Mouse (Mus musculus) lung, embryonic 14.5 days (tissue): ENCODE measurements at regions not wholly inside any gene's neighbourhood (a gene's known extent, or its start where the extent isn't known, plus 50 kb on each side); places are given as distances from the start of the nearest gene placed in this dataset.
A peak's percentile ranks its signal among the peaks of the same experiment; 100 is the strongest.

Experiments
- ATAC-seq: fragments of 200-750 bp; cut with Nextera tagmentation; 2 replicates; pipeline ENCODE4 v1.8.0; 2017; ENCODE audit warnings: mild to moderate bottlenecking, moderate TSS enrichment, moderate library complexity; ENCODE audit not compliant: insufficient read depth
- DNase-seq: peaks from one replicate; pipeline ENCODE4 v3.0.0-alpha.2; 2015
- H3K27ac ChIP-seq: fragments of 300-500 bp; sonication (generic); 2 replicates; pipeline ENCODE4 v1.5.1; 2014; ENCODE audit warnings: low read depth, mild to moderate bottlenecking, moderate library complexity
- H3K27me3 ChIP-seq: fragments of 300-500 bp; sonication (generic); 2 replicates; pipeline ENCODE4 v1.6.1; 2014; ENCODE audit warnings: low read length, control low read depth; ENCODE audit not compliant: insufficient read depth
- H3K36me3 ChIP-seq: fragments of 300-500 bp; sonication (generic); 2 replicates; pipeline ENCODE4 v1.6.1; 2014; ENCODE audit warnings: control low read depth; ENCODE audit not compliant: insufficient read depth
- H3K4me1 ChIP-seq: fragments of 300-500 bp; sonication (generic); 2 replicates; pipeline ENCODE4 v1.6.1; 2014; ENCODE audit warnings: antibody characterized with exemption, control low read depth; ENCODE audit not compliant: insufficient read depth
- H3K4me2 ChIP-seq: fragments of 300-500 bp; sonication (generic); 2 replicates; pipeline ENCODE4 v1.6.1; 2014; ENCODE audit warnings: mild to moderate bottlenecking
- H3K4me3 ChIP-seq: fragments of 300-500 bp; sonication (generic); 2 replicates; pipeline ENCODE4 v1.5.1; 2014; ENCODE audit warnings: low read depth, low read length
- H3K9ac ChIP-seq: fragments of 300-500 bp; sonication (generic); 2 replicates; pipeline ENCODE4 v1.6.1; 2014
- H3K9me3 ChIP-seq: fragments of 300-500 bp; sonication (generic); 2 replicates; pipeline ENCODE4 v1.6.1; 2016; ENCODE audit warnings: low read depth, low read length, control low read depth
- CTCF ChIP-seq: IDR thresholded peaks from 2 replicates; pipeline ENCODE4 v1.5.1; 2016; ENCODE audit warnings: antibody characterized with exemption, low read depth
- WGBS: fragments of 180-500 bp; shearing (Covaris S2); extraction: QIAGEN DNeasy Blood & Tissue Kit; methylation state at CpG from one replicate; pipeline ENCODE4 v1.1.7; 2014; 5-methylcytosine and 5-hydroxymethylcytosine counted together

DNA sequence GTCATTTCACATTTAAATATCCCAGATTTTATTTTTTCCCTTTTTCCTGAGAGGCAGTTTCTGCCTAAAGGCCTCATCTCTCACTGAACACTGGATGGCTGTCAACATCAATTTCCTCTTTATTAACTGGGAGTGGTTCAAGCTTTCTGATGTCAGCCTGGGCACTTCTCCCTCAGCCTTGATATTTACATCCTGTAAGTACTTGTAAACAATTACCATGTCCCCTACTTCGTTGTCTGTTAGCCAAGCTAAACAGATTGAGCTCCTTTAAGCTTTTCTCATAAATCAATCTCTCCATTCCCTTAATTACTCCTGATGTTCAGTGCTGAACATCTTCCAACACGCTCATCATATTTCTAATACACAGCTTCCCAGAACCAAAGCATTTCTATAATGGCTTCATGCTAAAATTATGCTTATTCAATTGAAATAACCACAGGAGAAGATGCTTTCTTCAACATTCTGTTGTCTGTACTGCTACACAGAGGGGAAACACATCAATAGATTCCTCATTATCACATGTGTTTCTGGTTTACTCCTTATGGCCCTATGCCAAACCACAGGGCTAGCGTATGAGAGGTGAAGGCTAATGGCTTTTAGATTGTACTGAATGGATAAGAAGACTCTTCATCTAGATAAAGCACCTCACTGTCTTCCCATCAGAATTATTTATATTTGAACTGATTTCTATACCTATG is 1235.2 kb upstream of the Slc10a2 start:
- H3K4me1 ChIP-seq: no peaks in the 10 kb centered on the region
- H3K9me3 ChIP-seq: no peaks in the 10 kb centered on the region
- H3K27me3 ChIP-seq: no peaks in the 10 kb centered on the region
- WGBS: 28% methylated on average over 3 of the region's 3 CpGs
- H3K4me3 ChIP-seq: no peak overlapping the region
- H3K9ac ChIP-seq: no peak overlapping the region
- DNase-seq: peak; percentile 61
- no peak for TF ChIP-seq CTCF
- no peak overlapping the region for H3K4me2 ChIP-seq
- no peak overlapping the region for H3K27ac ChIP-seq
- peak; percentile 71; the same call in 1 of the 2 replicates for ATAC-seq
- H3K36me3 ChIP-seq: no peaks in the 10 kb centered on the region

DNA sequence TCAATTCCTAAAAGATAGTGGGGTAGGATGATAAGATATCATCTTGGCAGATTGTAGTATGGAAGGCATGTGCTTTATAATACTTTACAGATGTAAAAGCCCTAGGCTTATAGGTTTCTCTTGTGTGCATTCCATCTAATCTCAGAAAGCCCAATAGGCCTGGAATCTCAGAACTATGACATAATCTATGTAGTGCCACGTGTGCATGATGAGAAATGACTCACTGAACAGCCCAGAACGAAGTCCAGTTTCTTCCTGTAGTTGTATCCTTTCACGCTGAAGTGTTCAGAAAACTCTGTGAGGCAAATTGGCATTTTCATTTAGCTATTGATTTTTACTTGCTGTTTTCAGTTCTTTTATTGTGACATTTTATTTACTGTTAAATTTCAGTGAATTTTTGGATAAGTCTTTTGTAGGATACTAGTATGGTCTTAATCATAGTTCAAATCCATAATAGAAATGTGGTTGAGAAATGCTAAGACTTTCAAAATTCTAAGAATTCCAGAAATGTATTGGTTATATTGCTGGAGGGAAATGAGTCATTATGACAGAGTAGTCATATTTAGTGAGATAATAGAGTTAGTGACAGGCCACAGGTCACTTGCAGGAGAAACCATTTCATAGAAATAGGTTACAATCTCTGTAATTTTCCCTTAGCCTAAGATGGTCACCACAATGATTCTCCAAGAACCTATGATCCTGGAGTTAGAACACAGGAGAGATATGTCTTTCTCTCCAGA is 1229.3 kb upstream of the Slc10a2 start:
- no peak for TF ChIP-seq CTCF
- 58% methylated on average over 3 of the region's 3 CpGs for WGBS

GRCm38 (mm10) chr8:6321346-6321745 is 1216.2 kb upstream of the Slc10a2 start:
- ATAC-seq (no peak), DNase-seq (no peak)
- H3K36me3 ChIP-seq: no peaks in the 10 kb centered on the region
- no peaks in the 10 kb centered on the region for H3K4me1 ChIP-seq
- H3K27me3 ChIP-seq: no peaks in the 10 kb centered on the region
- 82% methylated on average over 1 of the region's 1 CpGs for WGBS
- H3K4me3 ChIP-seq: no peak overlapping the region
- H3K27ac ChIP-seq: no peak overlapping the region
- H3K9me3 ChIP-seq: no peaks in the 10 kb centered on the region
- no peak overlapping the region for H3K9ac ChIP-seq
- no peak overlapping the region for H3K4me2 ChIP-seq
- no peak for TF ChIP-seq CTCF

More for the DNA sequence above, 1229.3 kb upstream of the Slc10a2 start:
- no peaks in the 10 kb centered on the region for H3K36me3 ChIP-seq
- H3K4me1 ChIP-seq: no peaks in the 10 kb centered on the region
- H3K27me3 ChIP-seq: no peaks in the 10 kb centered on the region
- H3K9me3 ChIP-seq: no peaks in the 10 kb centered on the region
- H3K27ac ChIP-seq: no peak overlapping the region
- no peak overlapping the region for H3K4me2 ChIP-seq
- ATAC-seq (no peak), DNase-seq (no peak)
- no peak overlapping the region for H3K9ac ChIP-seq
- no peak overlapping the region for H3K4me3 ChIP-seq

DNA sequence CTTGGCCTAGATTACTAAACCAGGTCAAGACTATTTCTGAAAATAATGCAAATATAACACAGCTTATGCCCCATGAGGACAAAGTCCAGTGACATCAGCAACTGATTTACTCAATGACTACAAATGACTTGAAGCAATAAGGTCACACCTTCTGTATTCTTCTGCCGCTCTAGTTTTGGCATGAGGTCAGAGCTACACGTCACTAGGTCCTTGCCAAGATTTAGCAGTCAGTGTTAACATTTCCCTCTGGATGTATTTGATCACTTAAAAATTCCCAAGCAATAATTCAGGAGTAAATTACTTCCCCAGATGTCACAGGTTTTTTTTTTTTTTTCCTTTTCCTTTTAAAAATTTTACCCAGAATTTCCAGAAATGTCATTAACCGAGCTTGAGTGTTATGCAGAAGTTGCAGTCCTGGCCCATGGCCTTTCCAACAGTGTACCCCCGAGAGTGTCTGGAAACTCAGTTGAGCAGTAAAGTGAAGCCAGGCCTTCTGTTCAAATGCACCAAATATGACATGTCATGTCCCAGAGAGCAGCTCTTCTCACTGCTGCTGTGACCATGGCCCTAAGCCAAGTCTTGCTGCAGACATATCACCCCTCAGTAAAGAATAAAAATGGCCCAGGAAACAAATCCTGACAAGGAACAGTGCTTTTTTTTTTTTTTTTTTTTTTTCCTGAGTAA is 1210.2 kb upstream of the Slc10a2 start:
- no peak for TF ChIP-seq CTCF
- H3K9ac ChIP-seq: no peak overlapping the region
- DNase-seq (peak; percentile 57), ATAC-seq (peak; percentile 62; the same call in 1 of the 2 replicates)
- no peaks in the 10 kb centered on the region for H3K4me1 ChIP-seq
- no peaks in the 10 kb centered on the region for H3K36me3 ChIP-seq
- no peaks in the 10 kb centered on the region for H3K27me3 ChIP-seq
- H3K4me3 ChIP-seq: no peak overlapping the region
- no peak overlapping the region for H3K27ac ChIP-seq
- no peaks in the 10 kb centered on the region for H3K9me3 ChIP-seq
- 38% methylated on average over 4 of the region's 4 CpGs for WGBS
- H3K4me2 ChIP-seq: no peak overlapping the region

- Histone ChIP-seq H3K4me2 (no peak overlapping the region), H3K4me1 (no peaks in the 10 kb centered on the region), H3K27ac (no peak overlapping the region), H3K27me3 (no peaks in the 10 kb centered on the region), H3K4me3 (no peak overlapping the region), H3K36me3 (no peaks in the 10 kb centered on the region), H3K9me3 (no peaks in the 10 kb centered on the region), H3K9ac (no peak overlapping the region)
- DNase-seq: no peak
- WGBS: 56% methylated on average over 3 of the region's 3 CpGs
- no peak for ATAC-seq
- TF ChIP-seq CTCF: no peak
Observed at GRCm38 (mm10) chr8:6288889-6289288, 1183.7 kb upstream of the Slc10a2 start.

DNA sequence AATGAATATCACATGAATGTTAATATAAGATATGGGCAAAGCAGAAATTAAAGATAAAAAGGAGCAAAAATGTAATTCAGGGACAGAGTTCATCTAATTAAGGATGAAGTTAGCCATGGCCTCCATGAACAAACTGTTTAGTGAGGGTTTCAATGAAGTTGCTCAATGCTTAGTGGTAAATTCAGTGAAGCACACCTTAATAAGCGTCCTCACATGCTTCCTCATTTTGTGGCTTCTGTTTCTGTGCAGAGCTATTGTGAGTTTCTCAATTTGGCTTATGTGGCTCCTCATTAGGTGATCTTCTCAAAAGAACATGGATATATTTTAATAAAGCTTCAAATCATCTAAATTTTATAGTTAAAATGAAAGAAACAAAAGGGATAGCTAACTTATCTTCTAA is 1174.8 kb upstream of the Slc10a2 start:
- Histone ChIP-seq H3K4me1 (no peaks in the 10 kb centered on the region), H3K9ac (no peak overlapping the region), H3K4me3 (no peak overlapping the region), H3K9me3 (no peaks in the 10 kb centered on the region), H3K36me3 (no peaks in the 10 kb centered on the region), H3K4me2 (no peak overlapping the region), H3K27ac (no peak overlapping the region), H3K27me3 (no peaks in the 10 kb centered on the region)
- TF ChIP-seq CTCF: no peak
- ATAC-seq: no peak
- DNase-seq: no peak
- WGBS: 79% methylated on average over 1 of the region's 1 CpGs
